Mouse (Mus musculus) megakaryocyte, embryonic 14.5 days (primary cell): ENCODE data around the gene Lhpp. TPM values are rescaled to one million over a fixed set of nuclear protein-coding genes. Genes with fewer than 3 reads are reported as not detected.

Experiments used
- H3K27me3 ChIP-seq: replicated peaks from 2 replicates; pipeline ENCODE3; 2012; ENCODE audit warnings: inconsistent platforms
- H3K36me3 ChIP-seq: replicated peaks from 2 replicates; pipeline ENCODE3; 2012; ENCODE audit warnings: low read length, inconsistent platforms, mixed read lengths
- H3K4me1 ChIP-seq: 2 replicates; pipeline ENCODE4 v1.6.1; 2012; ENCODE audit warnings: inconsistent platforms
- H3K4me3 ChIP-seq: replicated peaks from 2 replicates; pipeline ENCODE3; 2012; ENCODE audit warnings: moderate library complexity, mild to moderate bottlenecking, inconsistent platforms
- H3K9me3 ChIP-seq: 2 replicates; pipeline ENCODE4 v1.6.1; 2012; ENCODE audit warnings: inconsistent platforms
- FLI1 ChIP-seq: IDR thresholded peaks from 2 replicates; pipeline ENCODE4 v1.6.1; 2012; ENCODE audit warnings: low read length, inconsistent platforms, mixed read lengths
- GATA1 ChIP-seq: IDR thresholded peaks from 3 replicates; pipeline ENCODE4 v1.6.1; 2012; ENCODE audit warnings: mixed read lengths, low read length, inconsistent platforms, borderline replicate concordance
- polyA plus RNA-seq: library from polyadenylated mRNA; stranded (reverse); fragments of >175 nt; gene quantifications from 2 replicates; pipeline ENCODE4 v1.2.3, GENCODE M21; 2012; ENCODE audit warnings: low replicate concordance; ENCODE audit not compliant: insufficient read depth

Gene Lhpp
- polyA plus RNA-seq, 1 experiment = 2.5 TPM

DNA sequence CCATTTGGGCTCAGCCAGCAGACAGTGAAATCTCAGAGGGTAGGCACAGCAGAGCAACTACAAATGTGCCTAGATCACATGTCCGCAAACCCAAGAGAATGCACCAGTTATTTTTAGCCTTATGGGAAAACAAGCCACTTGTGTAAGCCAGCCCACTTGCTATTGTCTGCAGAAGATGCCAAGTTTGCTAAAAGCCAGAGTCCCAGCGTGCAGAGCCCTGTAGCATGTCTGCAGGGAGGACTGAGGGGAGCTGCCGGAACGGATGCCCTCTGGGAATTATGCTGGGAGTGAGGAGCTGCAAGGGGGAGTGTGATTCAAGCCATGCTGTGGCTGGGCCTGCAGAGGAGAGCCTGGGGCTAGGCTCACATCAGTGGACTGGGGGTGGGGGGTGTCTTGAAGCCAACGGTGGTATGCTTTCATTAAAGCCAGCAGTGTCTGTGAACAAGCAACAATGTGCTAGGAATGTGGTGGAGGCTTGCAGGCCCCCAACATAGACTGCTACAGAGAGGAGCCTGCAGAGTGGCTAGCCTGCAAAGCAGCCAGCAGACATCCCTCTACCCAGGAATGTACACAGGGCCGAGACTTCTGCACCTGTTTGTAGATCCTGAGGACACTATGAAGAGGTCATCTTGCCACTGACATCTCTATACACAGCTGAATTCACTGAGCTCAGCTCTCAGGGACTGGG, 103.9 kb downstream of the Lhpp start:
- no peaks in the 10 kb centered on the region for H3K9me3 ChIP-seq
- H3K4me3 ChIP-seq = peak overlapping the region; percentile 85
- H3K4me1 ChIP-seq = peaks cover 98% of the 10 kb centered on the region
- TF ChIP-seq GATA1 = no peak
- no peak for TF ChIP-seq FLI1
- H3K36me3 ChIP-seq = peaks cover 87% of the 10 kb centered on the region
- no peaks in the 10 kb centered on the region for H3K27me3 ChIP-seq

DNA sequence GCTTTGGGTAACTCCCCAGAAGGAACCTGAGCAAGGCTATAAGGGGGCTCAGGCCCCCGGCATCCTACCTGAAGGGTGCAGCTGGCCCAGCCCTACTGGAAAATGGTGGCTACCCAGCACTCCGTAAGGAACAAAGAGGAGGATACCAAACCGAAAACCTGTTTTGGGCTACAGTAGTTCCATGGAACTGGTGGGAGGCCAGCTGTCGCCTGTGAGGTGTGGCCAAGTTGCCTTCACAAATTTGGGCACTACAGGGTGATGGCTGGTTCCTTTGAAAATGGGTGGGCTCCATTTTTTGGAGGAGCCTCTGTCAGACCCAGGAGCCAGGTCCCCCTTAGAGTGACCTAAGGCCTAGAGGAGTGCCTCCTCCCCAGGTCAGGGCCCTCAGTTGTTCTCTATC, 104.8 kb downstream of the Lhpp start:
- Histone ChIP-seq H3K4me1 (peaks cover 98% of the 10 kb centered on the region), H3K4me3 (peak overlapping the region; percentile 62), H3K27me3 (no peaks in the 10 kb centered on the region), H3K9me3 (no peaks in the 10 kb centered on the region), H3K36me3 (peaks cover 80% of the 10 kb centered on the region)
- TF ChIP-seq FLI1 (no peak), GATA1 (no peak)

DNA sequence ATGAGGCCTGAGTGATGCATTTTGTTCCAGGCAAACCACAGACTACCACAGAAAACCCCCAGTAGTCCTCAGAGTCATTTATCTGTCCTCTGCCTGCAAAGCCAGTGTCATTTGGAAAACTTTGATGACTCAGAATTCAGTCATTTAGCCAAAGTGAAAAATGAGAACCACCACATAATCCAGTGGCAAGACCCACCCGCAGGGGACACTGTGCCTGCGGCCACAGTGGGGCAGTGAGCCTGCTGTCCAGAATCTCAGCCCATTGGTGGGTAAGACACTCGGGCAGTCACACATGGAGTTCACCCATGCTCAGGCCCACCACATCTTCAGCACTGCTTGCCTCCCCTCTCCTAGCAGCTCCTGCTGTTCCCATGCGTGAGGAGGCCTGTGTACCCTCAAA, 109.1 kb downstream of the Lhpp start:
- peaks cover 98% of the 10 kb centered on the region for H3K4me1 ChIP-seq
- peak overlapping the region; percentile 82 for H3K4me3 ChIP-seq
- TF ChIP-seq GATA1 = peak; percentile 58; the same call in 1 of the 3 replicates
- TF ChIP-seq FLI1 = no peak
- no peaks in the 10 kb centered on the region for H3K9me3 ChIP-seq
- H3K27me3 ChIP-seq = no peaks in the 10 kb centered on the region
- H3K36me3 ChIP-seq = peaks cover 75% of the 10 kb centered on the region

DNA sequence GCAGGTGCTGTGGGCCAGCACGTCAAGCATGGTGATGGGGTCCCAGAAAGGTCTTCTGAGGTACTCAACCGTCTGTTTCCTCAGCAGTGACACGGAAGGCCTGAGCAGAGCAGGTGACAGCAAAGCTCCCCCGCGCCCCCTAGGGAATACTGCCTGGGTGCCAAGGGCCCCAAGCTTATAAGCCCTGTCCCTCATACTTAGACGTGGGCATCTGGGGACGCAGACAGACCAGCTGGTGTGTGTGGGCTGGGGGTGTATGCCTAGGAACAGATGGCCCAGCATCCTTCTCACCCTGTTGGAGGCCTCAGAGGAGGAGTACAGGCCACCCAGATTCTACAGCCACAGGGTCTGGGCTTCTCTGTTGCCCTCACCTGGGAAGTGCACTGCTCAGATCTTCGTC, 110.1 kb downstream of the Lhpp start:
- TF ChIP-seq FLI1 (no peak), GATA1 (no peak)
- Histone ChIP-seq H3K4me3 (peak overlapping the region; percentile 67), H3K27me3 (no peaks in the 10 kb centered on the region), H3K36me3 (peaks cover 71% of the 10 kb centered on the region), H3K4me1 (peaks cover 98% of the 10 kb centered on the region), H3K9me3 (no peaks in the 10 kb centered on the region)

DNA sequence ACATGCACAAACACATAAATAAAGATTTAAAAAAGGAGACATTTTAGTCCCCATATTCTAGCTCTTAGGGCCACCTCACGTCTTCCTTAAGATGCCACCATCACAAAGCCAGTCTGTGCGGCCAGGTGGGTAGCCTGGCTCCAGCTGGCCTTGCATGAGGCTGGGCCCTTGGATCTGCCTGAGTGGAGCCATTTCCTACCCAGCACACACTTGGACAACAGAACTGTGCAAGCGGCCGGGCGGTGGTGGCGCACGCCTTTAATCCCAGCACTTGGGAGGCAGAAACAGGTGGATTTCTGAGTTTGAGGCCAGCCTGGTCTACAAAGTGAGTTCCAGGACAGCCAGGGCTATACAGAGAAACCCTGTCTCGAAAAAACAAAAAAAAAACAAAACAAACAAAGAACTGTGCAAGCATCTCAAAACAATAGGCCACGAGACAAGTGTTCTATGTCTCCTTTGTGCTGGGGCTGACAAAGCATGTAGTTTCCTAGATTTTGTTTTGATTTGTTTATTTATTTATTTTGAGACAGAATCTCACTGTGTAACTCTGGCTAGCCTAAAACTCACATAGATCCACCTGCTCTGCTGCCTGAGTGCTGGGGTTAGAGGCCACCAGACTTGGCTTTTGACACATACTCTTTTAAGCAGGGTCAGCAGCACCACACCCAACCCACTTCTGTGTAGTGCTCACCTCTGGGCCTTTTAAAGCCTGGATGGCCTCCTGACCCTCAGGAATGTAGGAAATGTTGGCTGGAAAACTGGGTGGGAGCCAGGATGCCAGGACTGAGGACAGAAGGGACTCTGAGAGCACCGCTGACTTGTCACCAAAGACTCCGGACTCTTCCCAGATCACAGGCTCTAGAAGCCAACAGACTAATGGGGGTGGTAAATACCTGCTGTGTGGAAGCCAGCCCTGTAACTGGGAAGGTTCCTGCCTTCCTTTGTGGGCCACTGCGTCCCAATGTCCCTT, 112.2 kb downstream of the Lhpp start:
- Histone ChIP-seq H3K4me1 (peaks cover 97% of the 10 kb centered on the region), H3K4me3 (no peak overlapping the region), H3K27me3 (no peaks in the 10 kb centered on the region), H3K9me3 (no peaks in the 10 kb centered on the region), H3K36me3 (peaks cover 76% of the 10 kb centered on the region)
- TF ChIP-seq GATA1 = no peak
- no peak for TF ChIP-seq FLI1

DNA sequence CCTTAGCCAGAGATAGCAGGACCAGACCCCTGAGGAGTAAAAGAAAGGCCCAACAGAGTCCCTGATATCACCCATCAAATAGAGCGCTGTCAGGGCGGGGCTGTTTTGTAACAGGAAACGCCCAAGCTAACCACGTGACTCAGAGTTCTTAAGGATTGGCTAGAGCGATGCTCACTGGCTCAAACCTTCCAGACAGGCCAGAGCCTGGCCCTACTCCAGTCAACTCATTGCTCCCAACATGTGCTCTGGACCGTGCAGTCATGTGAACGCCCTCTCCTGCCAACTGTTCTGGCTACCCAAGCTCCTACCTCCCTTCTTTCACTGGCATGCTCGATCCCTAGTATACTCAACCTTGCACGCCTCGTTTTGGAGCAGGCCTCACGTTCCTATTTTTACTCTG, 113.5 kb downstream of the Lhpp start:
- Histone ChIP-seq H3K4me1 (peaks cover 97% of the 10 kb centered on the region), H3K9me3 (no peaks in the 10 kb centered on the region), H3K4me3 (peak overlapping the region; percentile 57), H3K27me3 (no peaks in the 10 kb centered on the region), H3K36me3 (peaks cover 79% of the 10 kb centered on the region)
- TF ChIP-seq GATA1 (no peak), FLI1 (no peak)

DNA sequence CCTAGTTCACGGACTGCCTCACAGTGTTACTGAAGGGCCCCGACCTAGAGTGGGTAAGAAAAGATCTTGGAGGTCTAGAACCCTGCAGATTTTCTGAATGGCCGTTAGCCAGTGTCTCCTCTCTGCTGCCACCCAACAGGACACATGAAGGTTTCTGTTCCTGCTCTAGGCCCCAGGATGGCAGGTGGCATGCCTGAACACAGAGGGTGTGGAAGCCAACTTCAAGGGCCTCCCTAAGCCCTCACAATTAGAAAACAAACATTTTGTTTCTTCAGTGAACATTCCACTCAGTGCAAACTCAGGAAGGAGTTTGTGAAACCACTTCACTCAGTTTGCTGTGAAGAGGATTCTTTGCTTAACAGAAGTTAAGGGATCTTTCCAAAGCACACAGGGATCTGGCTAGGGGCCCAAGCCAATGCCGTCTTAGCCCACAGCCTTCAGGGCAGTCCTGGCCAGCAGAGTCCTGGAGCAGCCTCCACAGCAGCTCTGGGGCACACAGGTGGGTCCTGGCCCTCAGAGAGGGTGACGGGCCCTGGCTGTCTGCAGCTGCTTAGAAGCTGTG, 114.1 kb downstream of the Lhpp start:
- H3K27me3 ChIP-seq = no peaks in the 10 kb centered on the region
- TF ChIP-seq FLI1 = no peak
- TF ChIP-seq GATA1 = no peak
- H3K9me3 ChIP-seq = no peaks in the 10 kb centered on the region
- peaks cover 97% of the 10 kb centered on the region for H3K4me1 ChIP-seq
- peaks cover 82% of the 10 kb centered on the region for H3K36me3 ChIP-seq
- peak overlapping the region; percentile 62 for H3K4me3 ChIP-seq

DNA sequence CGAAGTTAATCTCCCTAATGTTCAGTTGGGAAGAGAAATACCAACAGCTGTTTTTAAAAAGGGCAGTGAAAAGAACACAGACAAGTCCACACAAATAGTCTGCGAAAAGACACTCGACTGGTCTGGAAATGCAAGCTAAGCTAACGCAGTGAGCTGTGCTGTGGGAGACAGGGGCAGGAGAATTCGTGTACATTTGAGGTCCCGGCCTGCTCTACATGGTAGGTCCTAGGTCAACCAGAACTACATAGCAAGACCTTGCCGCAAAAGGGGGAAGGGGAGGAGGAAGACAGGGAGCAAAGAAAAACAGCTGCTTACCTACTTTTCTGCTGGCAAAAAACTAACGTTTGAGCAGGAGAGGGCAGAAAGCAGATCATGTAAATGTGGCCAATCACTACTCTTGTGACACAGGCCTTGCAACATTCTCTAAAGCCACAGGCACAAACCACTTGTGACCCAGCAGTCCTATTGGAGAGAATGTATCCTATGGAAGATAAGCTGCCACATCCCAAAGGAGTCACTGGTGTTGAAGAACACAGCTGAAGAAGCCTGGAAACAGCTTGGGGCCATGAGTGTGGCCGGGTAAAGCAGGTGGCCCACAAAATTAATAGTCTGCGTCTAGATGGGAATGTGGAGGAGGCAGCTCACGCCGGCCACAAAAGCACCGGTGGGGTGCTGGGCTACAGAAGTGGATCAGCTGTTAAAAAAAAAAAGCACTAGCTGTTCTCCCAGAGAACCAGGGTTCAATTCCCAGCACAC, 115.8 kb downstream of the Lhpp start:
- H3K4me3 ChIP-seq = peak overlapping the region; percentile 74
- peaks cover 88% of the 10 kb centered on the region for H3K36me3 ChIP-seq
- H3K27me3 ChIP-seq = no peaks in the 10 kb centered on the region
- peaks cover 97% of the 10 kb centered on the region for H3K4me1 ChIP-seq
- TF ChIP-seq GATA1 (no peak), FLI1 (no peak)
- no peaks in the 10 kb centered on the region for H3K9me3 ChIP-seq

DNA sequence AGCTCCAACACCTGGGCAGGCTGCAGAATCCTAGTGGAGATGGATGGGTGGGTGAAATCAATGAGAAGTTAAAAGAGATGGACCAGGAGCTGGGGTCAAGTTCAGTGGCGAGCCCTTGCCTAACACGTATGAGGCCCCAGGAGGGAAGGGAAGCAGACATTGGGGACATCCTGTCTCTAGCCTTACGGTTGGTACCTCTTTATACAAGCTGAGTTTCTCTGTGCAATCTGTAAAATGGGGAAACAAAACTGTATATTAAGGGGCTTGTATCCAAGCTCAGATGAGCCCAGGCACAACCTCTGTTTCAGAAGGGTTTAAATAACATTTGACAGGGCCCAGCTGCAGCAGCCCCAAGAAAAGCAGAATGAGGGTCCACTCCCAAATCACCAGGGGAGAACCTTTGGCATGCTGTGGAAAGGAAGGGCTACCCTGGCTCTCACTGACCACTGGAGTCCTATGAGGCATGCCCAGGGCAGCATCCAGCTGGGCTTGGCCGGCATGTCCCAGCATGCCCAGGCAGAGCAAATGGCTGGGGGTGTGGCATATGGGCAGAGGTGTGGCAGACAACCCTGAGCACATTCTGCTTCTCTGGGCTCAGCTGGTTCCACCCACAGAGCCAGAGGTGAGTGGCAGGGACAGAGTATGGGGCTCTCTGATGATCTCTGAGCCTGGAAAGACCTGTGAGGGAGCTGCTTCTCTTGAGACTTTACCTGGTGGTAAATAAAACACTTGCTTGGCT, 118.8 kb downstream of the Lhpp start:
- no peaks in the 10 kb centered on the region for H3K27me3 ChIP-seq
- TF ChIP-seq FLI1 = no peak
- no peak for TF ChIP-seq GATA1
- H3K4me1 ChIP-seq = peaks cover 97% of the 10 kb centered on the region
- no peaks in the 10 kb centered on the region for H3K9me3 ChIP-seq
- peaks cover 91% of the 10 kb centered on the region for H3K36me3 ChIP-seq
- peak overlapping the region; percentile 29 for H3K4me3 ChIP-seq
